Mouse (Mus musculus) c-Kit-positive CD71-positive TER-119-negative erythroid progenitor cells, embryonic 14.5 days (primary cell): ENCODE results near the gene Vmn2r61.

Experiments
- DNase-seq: peaks from one replicate; pipeline ENCODE4 v3.0.0-alpha.2; 2013; ENCODE audit warnings: low read depth

Gene Vmn2r61

DNA sequence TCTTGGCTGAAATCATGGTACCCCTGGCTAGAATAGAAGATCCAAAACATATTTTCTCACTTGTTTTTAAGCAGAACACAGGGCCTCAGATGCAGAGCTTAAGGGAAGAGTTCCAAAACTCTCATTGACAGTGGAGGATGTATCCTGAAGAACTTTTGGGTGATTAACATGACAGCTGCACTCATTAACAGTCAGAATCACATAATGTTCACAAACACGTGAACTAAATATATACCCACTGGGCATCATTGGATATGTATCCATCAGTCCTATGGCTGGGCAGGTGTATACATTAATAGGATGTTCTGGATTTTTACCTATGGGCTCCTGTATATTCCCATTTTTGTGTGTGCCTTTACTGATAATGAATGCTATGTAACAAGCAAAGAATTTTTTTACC, at the start of gene Vmn2r61:
Gene Vmn2r61 (plus strand): TSS at position 301 of the 400 bp plus-strand sequence.
- no peak for DNase-seq
